Mouse (Mus musculus) limb, embryonic 12.5 days (tissue): Measurements from ENCODE around the gene Rpl3. TPM values are rescaled to one million over a fixed set of nuclear protein-coding genes. Genes with fewer than 3 reads are reported as not detected.

Experiments used
- ATAC-seq: fragments of 200-750 bp; cut with Nextera tagmentation; 2 replicates; pipeline ENCODE4 v1.8.0; 2017; ENCODE audit warnings: low read depth, moderate TSS enrichment; ENCODE audit not compliant: insufficient number of reproducible peaks, insufficient read depth, low FRiP score, low TSS enrichment
- H3K27ac ChIP-seq: fragments of 300-500 bp; sonication (generic); 2 replicates; pipeline ENCODE4 v1.5.1; 2016; ENCODE audit warnings: mild to moderate bottlenecking, moderate library complexity
- H3K27me3 ChIP-seq: fragments of 300-500 bp; sonication (generic); 2 replicates; pipeline ENCODE4 v1.6.1; 2016; ENCODE audit warnings: mild to moderate bottlenecking, moderate library complexity
- H3K36me3 ChIP-seq: fragments of 300-500 bp; sonication (generic); 2 replicates; pipeline ENCODE4 v1.6.1; 2016; ENCODE audit warnings: mild to moderate bottlenecking, moderate library complexity
- H3K4me1 ChIP-seq: fragments of 300-500 bp; sonication (generic); replicated peaks from 2 replicates; pipeline ENCODE4 v1.6.1; 2016
- H3K4me2 ChIP-seq: fragments of 300-500 bp; sonication (generic); 2 replicates; pipeline ENCODE4 v1.6.1; 2016; ENCODE audit warnings: mild to moderate bottlenecking, moderate library complexity
- H3K4me3 ChIP-seq: fragments of 300-500 bp; sonication (generic); replicated peaks from 2 replicates; pipeline ENCODE4 v1.5.1; 2016; ENCODE audit warnings: mild to moderate bottlenecking
- H3K9ac ChIP-seq: fragments of 300-500 bp; sonication (generic); replicated peaks from 2 replicates; pipeline ENCODE4 v1.6.1; 2016; ENCODE audit warnings: mild to moderate bottlenecking, moderate library complexity
- H3K9me3 ChIP-seq: fragments of 300-500 bp; sonication (generic); 2 replicates; pipeline ENCODE4 v1.6.1; 2016; ENCODE audit warnings: mild to moderate bottlenecking, moderate library complexity
- WGBS: fragments of 180-500 bp; shearing (Covaris S2); methylation state at CpG from one replicate; pipeline ENCODE4 v1.1.7; 2016; 5-methylcytosine and 5-hydroxymethylcytosine counted together
- polyA plus RNA-seq: library from polyadenylated mRNA; unstranded; fragments of >200 nt; fragmentation: Nextera tagmentation; extraction: Ambion mirVana; gene quantifications from 2 replicates; pipeline ENCODE4 v1.2.1, GENCODE M21; 2016

The Rpl3 gene
- 981 and 1,001 TPM in 2 replicates for polyA plus RNA-seq

- Histone ChIP-seq H3K4me2 (peak within 1 kb of the TSS; percentile 97), H3K4me1 (peaks cover 23% of the 10 kb centered on the region), H3K9me3 (peaks cover 3% of the 10 kb centered on the region; the same call in 1 of the 2 replicates), H3K27ac (no peak within 1 kb of the TSS), H3K36me3 (no peaks in the 10 kb centered on the region), H3K27me3 (peaks cover 69% of the 10 kb centered on the region), H3K4me3 (peak within 1 kb of the TSS; percentile 61), H3K9ac (peak within 1 kb of the TSS; percentile 65)
- peak; percentile 35; the same call in 1 of the 2 replicates for ATAC-seq
- 2% methylated on average over 83 of the region's 86 CpGs for WGBS
Measured at GRCm38 (mm10) chr15:80091121-80091955, at the start of gene Rpl3, which contains the start of gene Syngr1. Gene Rpl3, minus strand, starts transcription at chr15:80091868. Gene Syngr1, plus strand, starts transcription at chr15:80091334.

- no peak overlapping the region for H3K9ac ChIP-seq
- H3K36me3 ChIP-seq = peaks cover 76% of the 10 kb centered on the region
- H3K4me1 ChIP-seq = peaks cover under 1% of the 10 kb centered on the region; the same call in 1 of the 2 replicates
- ATAC-seq = no peak
- H3K27me3 ChIP-seq = no peaks in the 10 kb centered on the region
- WGBS = 96% methylated on average over 3 of the region's 3 CpGs
- H3K4me3 ChIP-seq = no peak overlapping the region
- H3K27ac ChIP-seq = no peak overlapping the region
- H3K4me2 ChIP-seq = no peak overlapping the region
- H3K9me3 ChIP-seq = peaks cover 12% of the 10 kb centered on the region; the same call in 1 of the 2 replicates
Measured at GRCm38 (mm10) chr15:80140878-80141277, 49.2 kb upstream of the Rpl3 start.

GRCm38 (mm10) chr15:80140302-80140701, 48.6 kb upstream of the Rpl3 start:
- no peaks in the 10 kb centered on the region for H3K4me1 ChIP-seq

GRCm38 (mm10) chr15:80137945-80138791, 46.5 kb upstream of the Rpl3 start:
- Histone ChIP-seq H3K36me3 (peaks cover 54% of the 10 kb centered on the region), H3K4me1 (peaks cover 12% of the 10 kb centered on the region)
- WGBS = 84% methylated on average over 17 of the region's 17 CpGs

More at GRCm38 (mm10) chr15:80140302-80140701, 48.6 kb upstream of the Rpl3 start:
- ATAC-seq = no peak
- no peak overlapping the region for H3K4me2 ChIP-seq
- no peak overlapping the region for H3K9ac ChIP-seq
- no peak overlapping the region for H3K4me3 ChIP-seq
- H3K27me3 ChIP-seq = no peaks in the 10 kb centered on the region
- 93% methylated on average over 2 of the region's 2 CpGs for WGBS
- no peak overlapping the region for H3K27ac ChIP-seq
- peaks cover 12% of the 10 kb centered on the region; the same call in 1 of the 2 replicates for H3K9me3 ChIP-seq
- peaks cover 74% of the 10 kb centered on the region for H3K36me3 ChIP-seq

GRCm38 (mm10) chr15:80136645-80137044, 45.0 kb upstream of the Rpl3 start:
- H3K4me3 ChIP-seq = no peak overlapping the region
- no peak for ATAC-seq
- H3K27me3 ChIP-seq = no peaks in the 10 kb centered on the region
- H3K4me2 ChIP-seq = no peak overlapping the region
- peaks cover 12% of the 10 kb centered on the region for H3K4me1 ChIP-seq
- H3K36me3 ChIP-seq = peaks cover 38% of the 10 kb centered on the region
- 97% methylated on average over 3 of the region's 3 CpGs for whole genome bisulfite sequencing
- H3K27ac ChIP-seq = no peak overlapping the region
- peaks cover 6% of the 10 kb centered on the region; the same call in 1 of the 2 replicates for H3K9me3 ChIP-seq
- H3K9ac ChIP-seq = no peak overlapping the region

More at GRCm38 (mm10) chr15:80137945-80138791, 46.5 kb upstream of the Rpl3 start:
- Histone ChIP-seq H3K27ac (no peak overlapping the region), H3K27me3 (no peaks in the 10 kb centered on the region), H3K4me2 (no peak overlapping the region), H3K4me3 (no peak overlapping the region), H3K9me3 (peaks cover 12% of the 10 kb centered on the region; the same call in 1 of the 2 replicates), H3K9ac (no peak overlapping the region)
- ATAC-seq = no peak

GRCm38 (mm10) chr15:80135499-80135898, 43.8 kb upstream of the Rpl3 start:
- no peaks in the 10 kb centered on the region for H3K27me3 ChIP-seq
- peaks cover 12% of the 10 kb centered on the region for H3K4me1 ChIP-seq
- peaks cover 28% of the 10 kb centered on the region for H3K36me3 ChIP-seq
- H3K9ac ChIP-seq = no peak overlapping the region
- no peak for ATAC-seq
- H3K27ac ChIP-seq = no peak overlapping the region
- H3K9me3 ChIP-seq = 0 out of 2 replicates have a peak, but pooled peaks cover 3% of the 10 kb centered on the region
- no peak overlapping the region for H3K4me3 ChIP-seq
- no peak overlapping the region for H3K4me2 ChIP-seq
- 97% methylated on average over 2 of the region's 2 CpGs for WGBS

- 76% methylated on average over 9 of the region's 9 CpGs for WGBS
- no peak for ATAC-seq
- peak overlapping the region; percentile 89 for H3K9ac ChIP-seq
Measured at GRCm38 (mm10) chr15:80134450-80134847, 42.8 kb upstream of the Rpl3 start.

GRCm38 (mm10) chr15:80133682-80134449, 42.2 kb upstream of the Rpl3 start:
- 0 out of 2 replicates have a peak, but pooled peaks have one; percentile 1 for ATAC-seq
- WGBS = 23% methylated on average over 14 of the region's 14 CpGs
- Histone ChIP-seq H3K9ac (peak overlapping the region; percentile 89), H3K4me3 (peak overlapping the region; percentile 72), H3K4me1 (peaks cover 12% of the 10 kb centered on the region), H3K36me3 (peaks cover 18% of the 10 kb centered on the region), H3K27me3 (no peaks in the 10 kb centered on the region), H3K9me3 (0 out of 2 replicates have a peak, but pooled peaks cover 3% of the 10 kb centered on the region), H3K4me2 (peak overlapping the region; percentile 84), H3K27ac (peak overlapping the region; percentile 100)

More at GRCm38 (mm10) chr15:80134450-80134847, 42.8 kb upstream of the Rpl3 start:
- Histone ChIP-seq H3K9me3 (0 out of 2 replicates have a peak, but pooled peaks cover 3% of the 10 kb centered on the region), H3K27me3 (no peaks in the 10 kb centered on the region), H3K4me2 (peak overlapping the region; percentile 84), H3K27ac (peak overlapping the region; percentile 100; the same call in 1 of the 2 replicates), H3K36me3 (peaks cover 18% of the 10 kb centered on the region), H3K4me1 (peaks cover 12% of the 10 kb centered on the region), H3K4me3 (peak overlapping the region; percentile 72)

GRCm38 (mm10) chr15:80132993-80133586, 41.4 kb upstream of the Rpl3 start, which contains the start of gene Tab1:
Gene Tab1, plus strand, starts transcription at chr15:80133127.
- peaks cover 18% of the 10 kb centered on the region for H3K36me3 ChIP-seq
- peak; percentile 95 for ATAC-seq
- no peaks in the 10 kb centered on the region for H3K27me3 ChIP-seq
- peaks cover 12% of the 10 kb centered on the region for H3K4me1 ChIP-seq
- peak within 1 kb of the TSS; percentile 100 for H3K27ac ChIP-seq
- H3K4me3 ChIP-seq = peak within 1 kb of the TSS; percentile 72
- H3K9ac ChIP-seq = peak within 1 kb of the TSS; percentile 89
- peak within 1 kb of the TSS; percentile 84 for H3K4me2 ChIP-seq
- under 1% methylated on average over 59 of the region's 59 CpGs for WGBS
- 0 out of 2 replicates have a peak, but pooled peaks cover 3% of the 10 kb centered on the region for H3K9me3 ChIP-seq

- Histone ChIP-seq H3K27me3 (no peaks in the 10 kb centered on the region), H3K4me2 (peak overlapping the region; percentile 84), H3K36me3 (peaks cover 16% of the 10 kb centered on the region), H3K27ac (peak overlapping the region; percentile 100; the same call in 1 of the 2 replicates), H3K4me1 (peaks cover 12% of the 10 kb centered on the region), H3K4me3 (peak overlapping the region; percentile 72), H3K9me3 (0 out of 2 replicates have a peak, but pooled peaks cover 3% of the 10 kb centered on the region), H3K9ac (no peak overlapping the region)
- 76% methylated on average over 9 of the region's 9 CpGs for WGBS
- ATAC-seq = no peak
Measured at GRCm38 (mm10) chr15:80132452-80132851, 40.8 kb upstream of the Rpl3 start.
